Mouse (Mus musculus) heart, postnatal 0 days (tissue): Measurements from ENCODE around the gene Sirt3. TPM values are rescaled to one million over a fixed set of nuclear protein-coding genes. Genes with fewer than 3 reads are reported as not detected.

Experiments used
- ATAC-seq: fragments of 200-750 bp; cut with Nextera tagmentation; 2 replicates; pipeline ENCODE4 v1.8.0; 2017; ENCODE audit warnings: low read depth, moderate number of reproducible peaks, moderate library complexity; ENCODE audit not compliant: insufficient read depth
- DNase-seq: peaks from one replicate; pipeline ENCODE4 v3.0.0-alpha.2; 2016; ENCODE audit warnings: low spot score
- H3K27ac ChIP-seq: fragments of 300-500 bp; sonication (generic); 2 replicates; pipeline ENCODE4 v1.5.1; 2014; ENCODE audit warnings: low read depth, mild to moderate bottlenecking
- H3K27me3 ChIP-seq: fragments of 300-500 bp; sonication (generic); 2 replicates; pipeline ENCODE4 v1.6.1; 2014; ENCODE audit warnings: low read length, mixed read lengths; ENCODE audit not compliant: control insufficient read depth, insufficient read depth
- H3K36me3 ChIP-seq: fragments of 300-500 bp; sonication (generic); replicated peaks from 2 replicates; pipeline ENCODE4 v1.6.1; 2014; ENCODE audit warnings: low read length, mixed read lengths; ENCODE audit not compliant: control insufficient read depth, insufficient read depth
- H3K4me1 ChIP-seq: fragments of 300-500 bp; sonication (generic); 2 replicates; pipeline ENCODE4 v1.6.1; 2014; ENCODE audit warnings: antibody characterized with exemption; ENCODE audit not compliant: control insufficient read depth, insufficient read depth
- H3K4me2 ChIP-seq: fragments of 300-500 bp; sonication (generic); 2 replicates; pipeline ENCODE4 v1.6.1; 2014; ENCODE audit warnings: low read depth, mild to moderate bottlenecking, low read length, moderate library complexity
- H3K4me3 ChIP-seq: fragments of 300-500 bp; sonication (generic); 2 replicates; pipeline ENCODE4 v1.5.1; 2014; ENCODE audit warnings: low read depth, low read length
- H3K9ac ChIP-seq: fragments of 300-500 bp; sonication (generic); replicated peaks from 2 replicates; pipeline ENCODE4 v1.6.1; 2014; ENCODE audit warnings: low read depth, low read length, mixed read lengths
- H3K9me3 ChIP-seq: fragments of 300-500 bp; sonication (generic); replicated peaks from 2 replicates; pipeline ENCODE4 v1.6.1; 2016; ENCODE audit warnings: low read length; ENCODE audit not compliant: control insufficient read depth
- CTCF ChIP-seq: IDR thresholded peaks from 2 replicates; pipeline ENCODE4 v1.5.1; 2016; ENCODE audit warnings: antibody characterized with exemption, control low read depth, low read depth
- EP300 ChIP-seq: IDR thresholded peaks from 2 replicates; pipeline ENCODE4 v1.6.1; 2016; ENCODE audit warnings: antibody characterized with exemption, low read depth
- WGBS: fragments of 180-500 bp; shearing (Covaris S2); extraction: QIAGEN DNeasy Blood & Tissue Kit; methylation state at CpG from one replicate; pipeline ENCODE4 v1.1.7; 2014; 5-methylcytosine and 5-hydroxymethylcytosine counted together
- polyA plus RNA-seq: library from polyadenylated mRNA; unstranded; fragments of >200 nt; fragmentation: Nextera tagmentation; extraction: Ambion mirVana; gene quantifications from 2 replicates; pipeline ENCODE4 v1.2.1, GENCODE M21; 2015
- total RNA-seq: library from RNA; depleted of rRNA; stranded (reverse); fragments of >200 nt; gene quantifications from 2 replicates; pipeline ENCODE4 v1.2.3, GENCODE M21; 2014; ENCODE audit warnings: low replicate concordance

The Sirt3 gene
- total and polyA plus RNA-seq, 2 experiments from 2014 or later, result 78.0 to 105 TPM

DNA sequence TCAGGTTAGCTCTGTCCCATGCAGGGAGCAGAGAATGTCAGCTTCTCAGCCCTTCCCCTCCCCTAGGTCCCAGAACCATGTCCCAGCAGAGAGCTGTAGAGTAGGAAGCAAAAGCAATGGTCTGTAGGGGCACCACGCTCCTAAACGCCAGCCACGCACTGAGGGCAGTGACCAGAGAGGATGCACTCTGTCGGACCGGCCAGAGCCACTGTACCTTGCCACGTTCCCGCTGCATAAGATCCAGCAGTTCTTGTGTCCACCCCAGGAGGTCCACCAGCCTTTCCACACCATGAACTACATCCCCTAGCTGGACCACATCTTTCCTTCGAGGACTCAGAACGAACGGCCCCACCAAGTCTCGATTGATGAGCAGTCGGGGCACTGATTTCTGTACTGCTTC is 17.3 kb downstream of the Sirt3 start:
- TF ChIP-seq EP300, result no peak
- Histone ChIP-seq H3K36me3 (peaks cover 89% of the 10 kb centered on the region), H3K4me2 (no peak overlapping the region), H3K27me3 (no peaks in the 10 kb centered on the region), H3K9ac (no peak overlapping the region), H3K27ac (no peak overlapping the region), H3K9me3 (no peaks in the 10 kb centered on the region), H3K4me3 (no peak overlapping the region), H3K4me1 (no peaks in the 10 kb centered on the region)
- no peak for DNase-seq
- whole genome bisulfite sequencing, result 84% methylated on average over 12 of the region's 12 CpGs
- no peak for ATAC-seq

DNA sequence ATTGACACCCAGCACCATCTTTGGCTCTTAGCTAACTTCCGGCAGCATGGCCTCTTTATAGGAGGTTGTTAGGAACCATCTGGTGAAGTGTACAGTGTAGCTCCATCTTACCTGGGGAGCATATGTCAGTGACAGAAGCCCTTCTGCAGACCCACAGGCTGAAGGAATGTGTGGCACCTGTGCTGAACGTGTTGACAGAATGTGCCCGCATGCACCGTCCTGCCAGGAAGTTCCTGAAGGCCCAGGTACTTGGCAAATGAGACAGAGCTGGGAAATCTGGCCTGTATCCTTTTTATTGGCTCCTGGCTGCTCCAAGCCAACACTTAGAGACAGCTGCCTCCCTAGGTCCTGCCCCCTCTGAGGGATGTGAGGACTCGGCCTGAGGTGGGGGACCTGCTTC is 21.4 kb downstream of the Sirt3 start:
- Histone ChIP-seq H3K36me3 (peaks cover 69% of the 10 kb centered on the region), H3K27me3 (no peaks in the 10 kb centered on the region), H3K9ac (no peak overlapping the region), H3K4me1 (peaks cover 13% of the 10 kb centered on the region), H3K9me3 (no peaks in the 10 kb centered on the region), H3K4me2 (no peak overlapping the region), H3K4me3 (no peak overlapping the region), H3K27ac (no peak overlapping the region)
- no peak for TF ChIP-seq CTCF
- no peak for TF ChIP-seq EP300
- DNase-seq (no peak), ATAC-seq (no peak)
- WGBS, result 78% methylated on average over 5 of the region's 5 CpGs

DNA sequence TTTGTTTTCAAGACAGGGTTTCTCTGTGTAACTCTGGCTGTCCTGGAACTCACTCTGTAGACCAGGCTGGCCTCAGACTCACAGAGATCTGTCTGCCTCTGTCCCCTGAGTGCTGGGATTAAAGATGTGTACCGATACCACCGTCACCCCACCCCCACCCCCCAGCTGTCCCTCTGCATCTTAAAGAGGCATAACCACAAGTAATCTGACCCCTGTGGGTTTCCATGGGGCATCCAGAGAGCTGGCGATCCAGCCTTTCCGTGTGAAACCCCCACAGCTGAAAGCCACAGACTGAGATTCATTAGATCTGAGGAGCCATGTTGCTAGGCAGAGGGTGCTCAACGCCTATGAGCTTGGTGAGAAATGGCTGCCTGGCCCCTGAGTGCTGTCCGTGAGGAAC is 22.1 kb downstream of the Sirt3 start:
- ATAC-seq, result no peak
- 73% methylated on average over 6 of the region's 6 CpGs for WGBS
- Histone ChIP-seq H3K27me3 (no peaks in the 10 kb centered on the region), H3K4me2 (no peak overlapping the region), H3K9ac (no peak overlapping the region), H3K4me3 (no peak overlapping the region), H3K4me1 (peaks cover 20% of the 10 kb centered on the region), H3K27ac (no peak overlapping the region), H3K9me3 (no peaks in the 10 kb centered on the region), H3K36me3 (peaks cover 62% of the 10 kb centered on the region)
- no peak for DNase-seq
- TF ChIP-seq EP300, result no peak
- TF ChIP-seq CTCF, result no peak

DNA sequence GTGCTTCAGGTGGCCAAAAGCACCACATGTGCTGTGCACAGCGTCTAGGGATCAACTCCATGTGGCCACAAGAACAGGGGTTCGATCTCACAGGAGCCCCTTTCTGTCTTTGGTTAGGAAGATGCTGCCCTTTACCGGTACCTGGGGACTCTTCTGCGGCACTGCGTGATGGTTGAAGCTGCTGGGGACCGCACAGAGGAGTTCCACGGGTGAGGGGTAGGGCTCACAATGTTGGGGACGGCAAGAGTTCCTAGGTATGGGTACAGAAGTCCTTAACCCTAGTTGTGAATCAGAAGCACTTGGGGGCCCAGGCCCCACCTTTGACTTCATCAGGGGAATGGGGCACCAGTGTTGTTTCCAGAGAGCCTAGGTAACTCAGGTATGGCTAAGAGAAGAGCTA is 23.4 kb downstream of the Sirt3 start:
- Histone ChIP-seq H3K27ac (no peak overlapping the region), H3K4me3 (peak overlapping the region; percentile 91; the same call in 1 of the 2 replicates), H3K36me3 (peaks cover 62% of the 10 kb centered on the region), H3K4me2 (peak overlapping the region; percentile 80), H3K4me1 (peaks cover 20% of the 10 kb centered on the region), H3K9me3 (no peaks in the 10 kb centered on the region), H3K9ac (no peak overlapping the region), H3K27me3 (no peaks in the 10 kb centered on the region)
- TF ChIP-seq CTCF, result no peak
- no peak for TF ChIP-seq EP300
- 90% methylated on average over 8 of the region's 8 CpGs for WGBS
- DNase-seq, result no peak
- ATAC-seq, result no peak

DNA sequence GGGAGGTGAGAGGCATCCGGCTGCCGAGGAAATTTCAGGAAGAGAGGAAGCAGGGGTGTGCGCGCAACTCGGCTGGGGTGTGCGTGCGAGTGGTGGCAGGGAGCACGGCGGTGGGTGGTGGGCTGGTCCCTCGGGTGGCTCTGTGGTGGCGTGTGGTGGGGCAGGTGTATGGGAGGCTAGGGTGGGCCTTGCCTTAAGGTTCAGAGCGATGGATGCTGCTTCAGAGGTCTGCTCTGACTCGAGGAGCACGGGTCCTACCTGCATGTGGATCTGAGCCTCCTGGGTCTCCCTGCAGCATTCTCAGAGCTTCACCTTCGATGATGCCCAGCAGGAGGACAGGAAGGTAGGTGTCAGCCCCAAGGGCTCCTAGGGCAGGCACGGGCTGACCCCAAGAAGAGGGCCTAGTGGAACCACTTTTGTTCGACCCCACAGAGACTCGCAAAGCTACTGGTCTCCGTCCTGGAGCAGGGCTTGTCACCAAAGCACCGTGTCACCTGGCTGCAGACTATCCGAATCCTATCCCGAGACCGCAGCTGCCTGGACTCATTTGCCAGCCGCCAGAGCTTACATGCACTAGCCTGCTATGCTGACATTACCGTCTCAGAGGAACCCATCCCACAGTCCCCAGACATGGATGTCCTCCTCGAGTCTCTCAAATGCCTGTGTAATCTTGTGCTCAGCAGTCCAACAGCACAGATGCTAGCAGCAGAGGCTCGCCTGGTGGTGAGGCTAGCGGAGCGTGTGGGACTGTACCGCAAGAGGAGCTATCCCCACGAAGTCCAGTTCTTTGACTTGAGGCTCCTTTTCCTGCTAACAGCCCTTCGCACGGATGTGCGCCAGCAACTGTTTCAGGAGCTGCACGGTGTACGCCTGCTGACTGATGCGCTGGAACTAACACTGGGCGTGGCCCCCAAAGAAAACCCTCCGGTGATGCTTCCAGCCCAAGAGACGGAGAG is 24.3 kb downstream of the Sirt3 start, which contains the start of gene Bet1l:
Gene Bet1l, minus strand, starts transcription at position 28 of the 956 bp plus-strand sequence.
- H3K4me3 ChIP-seq, result peak within 1 kb of the TSS; percentile 91
- H3K9ac ChIP-seq, result peak within 1 kb of the TSS; percentile 96
- peaks cover 62% of the 10 kb centered on the region for H3K36me3 ChIP-seq
- TF ChIP-seq CTCF (no peak), EP300 (no peak)
- peak within 1 kb of the TSS; percentile 92 for H3K27ac ChIP-seq
- ATAC-seq (peak; percentile 8; the same call in 1 of the 2 replicates), DNase-seq (no peak)
- no peaks in the 10 kb centered on the region for H3K27me3 ChIP-seq
- no peaks in the 10 kb centered on the region for H3K9me3 ChIP-seq
- peak within 1 kb of the TSS; percentile 80 for H3K4me2 ChIP-seq
- 26% methylated on average over 40 of the region's 40 CpGs for WGBS
- H3K4me1 ChIP-seq, result peaks cover 20% of the 10 kb centered on the region
